Mouse (Mus musculus) NIH3T3 (cell line): ENCODE measurements around the gene Pgap3.

Experiments used
- DNase-seq: peaks from one replicate; pipeline ENCODE4 v3.0.0-alpha.2; 2012; ENCODE audit warnings: low read depth

Pgap3 gene

GRCm38 (mm10) chr11:98355732-98356299, 44.5 kb downstream of the Pgap3 start:
- DNase-seq = peak; percentile 88

GRCm38 (mm10) chr11:98354445-98354844, 45.8 kb downstream of the Pgap3 start:
- no peak for DNase-seq

DNA sequence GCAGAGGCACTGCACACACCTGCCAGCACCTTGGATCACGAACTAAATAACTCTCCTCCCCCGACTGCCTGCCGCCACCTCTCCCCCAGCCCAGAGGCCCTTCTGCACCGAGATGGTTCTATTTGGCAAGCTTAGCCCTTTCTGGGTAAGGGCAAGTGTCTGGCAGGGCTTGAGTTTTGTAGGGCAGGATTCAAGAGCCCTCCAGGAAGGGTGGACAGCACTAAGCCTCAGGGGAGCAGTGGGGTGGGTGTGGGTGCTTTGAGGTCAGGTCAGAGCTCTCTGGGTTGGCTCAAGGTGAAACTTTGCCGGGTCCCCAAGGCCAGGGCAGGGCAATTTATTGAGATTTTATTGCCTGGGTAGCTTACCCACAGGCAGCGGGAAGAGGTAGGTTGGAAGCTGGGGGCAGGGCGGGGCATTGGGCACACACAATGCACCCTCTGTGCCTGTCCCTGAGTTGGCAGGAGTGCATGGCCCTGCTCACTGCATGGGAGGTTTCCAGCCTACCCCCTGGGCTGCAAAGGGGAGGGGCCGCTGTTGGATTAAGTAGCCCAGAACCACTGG, 46.6 kb downstream of the Pgap3 start:
- DNase-seq = peak; percentile 18

GRCm38 (mm10) chr11:98352272-98352990, 47.9 kb downstream of the Pgap3 start:
- DNase-seq = no peak

DNA sequence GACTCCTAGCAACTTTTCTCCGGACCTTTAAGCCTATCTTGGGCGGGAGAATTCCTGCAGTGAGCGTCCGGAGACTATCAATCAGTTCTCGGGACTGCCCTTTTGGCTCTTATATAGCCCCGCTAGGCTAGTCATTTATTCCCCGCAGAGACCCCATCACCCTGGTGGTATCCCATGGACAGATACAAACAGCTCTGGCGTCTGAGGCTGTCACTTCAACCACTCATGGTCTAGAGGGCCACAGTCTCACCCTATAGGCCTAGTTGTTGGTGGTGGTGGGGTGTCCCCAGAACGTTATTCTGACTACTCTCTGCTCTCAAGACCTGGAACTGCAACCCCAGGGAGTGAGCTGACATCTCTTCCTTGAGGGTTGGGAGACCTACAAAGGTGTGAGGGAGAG, 51.0 kb downstream of the Pgap3 start:
- no peak for DNase-seq

DNA sequence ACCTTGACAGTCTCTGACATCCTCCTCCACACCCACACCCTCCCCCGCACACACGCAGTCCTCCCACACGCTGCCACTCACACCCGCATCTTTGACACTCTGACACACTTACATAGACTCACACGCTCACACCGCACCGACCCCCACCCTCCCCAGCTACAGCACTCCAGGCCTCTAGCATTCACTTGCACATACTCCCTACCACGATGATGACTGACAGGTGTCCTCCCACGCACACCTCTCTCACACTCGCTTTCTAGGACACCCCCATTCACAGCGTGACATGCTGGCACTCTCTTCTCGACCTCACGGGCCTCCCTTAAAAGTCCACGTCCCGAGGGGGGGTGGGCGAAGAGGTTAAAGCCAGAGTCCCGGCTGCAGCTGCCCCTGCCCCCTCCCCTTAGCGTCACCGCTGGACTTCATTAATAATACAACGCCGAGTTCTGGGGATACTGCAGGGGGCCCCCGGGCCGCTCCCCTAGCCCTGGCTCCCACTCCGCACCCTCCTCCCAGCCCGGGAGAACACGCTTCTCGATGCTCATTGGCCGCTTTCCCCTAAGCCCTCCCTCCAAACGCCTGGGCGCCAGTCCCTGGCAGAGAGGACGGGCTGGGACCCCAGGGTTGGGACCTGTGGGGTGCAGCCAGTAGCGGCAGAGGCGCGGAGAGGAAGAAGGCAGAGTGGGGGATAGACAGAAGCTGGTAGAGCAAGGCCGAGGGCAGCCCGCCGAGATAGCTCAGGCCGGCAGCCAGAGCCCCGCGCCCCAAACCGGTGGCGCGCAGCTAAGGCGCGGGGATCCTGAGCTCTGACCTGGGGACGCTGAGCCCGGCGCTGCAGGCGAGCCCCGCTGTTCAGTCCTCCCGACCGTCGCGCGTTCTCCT, 52.0 kb downstream of the Pgap3 start, which contains the start of gene Ppp1r1b:
Gene Ppp1r1b (plus strand): TSS at position 322 of the 879 bp plus-strand sequence.
- no peak for DNase-seq

- DNase-seq = no peak
These were observed 52.8 kb downstream of the Pgap3 start for GRCm38 (mm10) chr11:98347385-98348082.

GRCm38 (mm10) chr11:98346168-98346567, 54.1 kb downstream of the Pgap3 start:
- no peak for DNase-seq

- peak; percentile 83 for DNase-seq
These were observed 55.0 kb downstream of the Pgap3 start for GRCm38 (mm10) chr11:98345253-98345652.

DNA sequence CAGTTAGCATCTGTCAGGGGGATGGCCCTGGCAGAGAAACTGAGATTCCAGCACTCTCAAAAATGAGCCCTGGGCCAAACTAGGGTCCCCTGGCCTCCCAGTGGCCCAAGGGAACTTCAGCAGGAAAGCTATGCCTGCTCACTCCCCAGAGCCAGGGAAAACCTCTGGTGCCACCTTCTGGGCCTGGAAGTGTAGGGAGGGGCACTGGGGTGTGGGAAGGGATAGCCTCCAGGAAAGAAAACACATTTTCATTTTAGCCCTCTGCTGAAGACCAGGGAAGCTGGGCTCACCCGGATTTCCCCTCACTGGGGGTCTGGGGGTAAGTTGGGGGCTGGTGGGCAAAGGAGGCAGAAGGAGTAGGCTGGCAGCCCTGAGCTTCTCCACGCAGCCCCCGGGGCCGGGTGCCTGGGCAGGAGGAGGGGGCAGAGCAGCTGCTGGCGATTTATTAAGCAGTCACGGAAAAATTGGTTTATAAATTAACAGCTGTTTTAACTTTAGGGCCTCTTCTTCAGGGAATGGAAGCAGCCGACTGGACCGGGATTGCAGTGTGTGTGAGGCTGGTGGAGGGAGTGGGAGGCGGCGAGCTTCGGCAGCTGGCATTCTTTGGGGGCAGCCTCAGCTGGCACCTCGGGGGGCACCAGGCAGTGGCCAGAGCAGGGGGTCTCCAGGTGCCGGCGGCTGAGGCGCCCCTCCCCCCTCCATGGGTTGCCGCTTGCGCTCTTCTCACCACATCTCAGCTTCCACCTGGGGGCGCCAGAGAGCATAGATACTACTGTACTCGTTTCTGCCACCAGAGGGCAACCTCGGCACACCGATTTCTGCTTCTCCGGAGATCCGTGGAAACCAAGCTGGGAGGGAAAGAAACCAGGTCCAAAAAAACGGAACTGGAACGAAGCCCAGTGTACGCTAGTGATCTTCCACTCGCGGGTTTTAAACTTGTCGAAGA, 58.0 kb downstream of the Pgap3 start:
- peak; percentile 95 for DNase-seq

- DNase-seq = no peak
These were observed 59.1 kb downstream of the Pgap3 start for GRCm38 (mm10) chr11:98341174-98341573.

- DNase-seq = no peak
These were observed 59.7 kb downstream of the Pgap3 start for GRCm38 (mm10) chr11:98340597-98340996.

- no peak for DNase-seq
These were observed 60.5 kb downstream of the Pgap3 start for GRCm38 (mm10) chr11:98339679-98340287.

- peak; percentile 17 for DNase-seq
These were observed 61.2 kb downstream of the Pgap3 start for GRCm38 (mm10) chr11:98339071-98339501.
